Mouse (Mus musculus) liver, embryonic 15.5 days (tissue): ENCODE results near the gene Eml5. TPM values are rescaled to one million over a fixed set of nuclear protein-coding genes. Genes with fewer than 3 reads are reported as not detected.

Experiments used
- ATAC-seq: fragments of 200-750 bp; cut with Nextera tagmentation; 2 replicates; pipeline ENCODE4 v1.8.0; 2017; ENCODE audit warnings: moderate number of reproducible peaks, mild to moderate bottlenecking, moderate library complexity; ENCODE audit not compliant: insufficient read depth
- H3K27ac ChIP-seq: fragments of 300-500 bp; sonication (generic); replicated peaks from 2 replicates; pipeline ENCODE4 v1.5.1; 2015; ENCODE audit warnings: mild to moderate bottlenecking, inconsistent platforms
- H3K27me3 ChIP-seq: fragments of 300-500 bp; sonication (generic); 2 replicates; pipeline ENCODE4 v1.6.1; 2015; ENCODE audit warnings: mild to moderate bottlenecking, inconsistent platforms
- H3K36me3 ChIP-seq: fragments of 300-500 bp; sonication (generic); replicated peaks from 2 replicates; pipeline ENCODE4 v1.6.1; 2015; ENCODE audit warnings: moderate library complexity, mild to moderate bottlenecking, inconsistent platforms
- H3K4me1 ChIP-seq: fragments of 300-500 bp; sonication (generic); replicated peaks from 2 replicates; pipeline ENCODE4 v1.6.1; 2015; ENCODE audit warnings: inconsistent platforms
- H3K4me2 ChIP-seq: fragments of 300-500 bp; sonication (generic); 2 replicates; pipeline ENCODE4 v1.6.1; 2015; ENCODE audit warnings: moderate library complexity, mild to moderate bottlenecking, inconsistent platforms
- H3K4me3 ChIP-seq: fragments of 300-500 bp; sonication (generic); replicated peaks from 2 replicates; pipeline ENCODE4 v1.5.1; 2015; ENCODE audit warnings: mild to moderate bottlenecking, inconsistent platforms
- H3K9ac ChIP-seq: fragments of 300-500 bp; sonication (generic); 2 replicates; pipeline ENCODE4 v1.6.1; 2015; ENCODE audit warnings: moderate library complexity, mild to moderate bottlenecking, inconsistent platforms
- H3K9me3 ChIP-seq: fragments of 300-500 bp; sonication (generic); replicated peaks from 2 replicates; pipeline ENCODE4 v1.6.1; 2016; ENCODE audit warnings: inconsistent platforms
- WGBS: fragments of 180-500 bp; shearing (Covaris S2); methylation state at CpG from one replicate; pipeline ENCODE4 v1.1.7; 2015; ENCODE audit warnings: mixed read lengths; ENCODE audit not compliant: insufficient replicate concordance; 5-methylcytosine and 5-hydroxymethylcytosine counted together
- polyA plus RNA-seq: library from polyadenylated mRNA; unstranded; fragments of >200 nt; fragmentation: Nextera tagmentation; extraction: Ambion mirVana; gene quantifications from 2 replicates; pipeline ENCODE4 v1.2.1, GENCODE M21; 2015

Eml5 gene
- polyA plus RNA-seq = 0.41 and 0.55 TPM in 2 replicates

GRCm38 (mm10) chr12:98900881-98901801 is at the start of gene Eml5:
Gene Eml5 (minus strand): TSS chr12:98901484.
- ATAC-seq = peak; percentile 95
- Histone ChIP-seq H3K9ac (peak within 1 kb of the TSS; percentile 46; the same call in 1 of the 2 replicates), H3K36me3 (no peaks in the 10 kb centered on the region), H3K27ac (no peak within 1 kb of the TSS), H3K9me3 (no peaks in the 10 kb centered on the region), H3K4me2 (peak within 1 kb of the TSS; percentile 94), H3K27me3 (peaks cover 27% of the 10 kb centered on the region), H3K4me3 (peak within 1 kb of the TSS; percentile 66), H3K4me1 (peaks cover 9% of the 10 kb centered on the region; the same call in 1 of the 2 replicates)
- under 1% methylated on average over 95 of the region's 101 CpGs for WGBS

GRCm38 (mm10) chr12:98932856-98933255 is 31.6 kb upstream of the Eml5 start:
- Histone ChIP-seq H3K4me3 (no peak overlapping the region), H3K9me3 (no peaks in the 10 kb centered on the region), H3K27me3 (no peaks in the 10 kb centered on the region), H3K27ac (no peak overlapping the region), H3K36me3 (no peaks in the 10 kb centered on the region), H3K4me2 (no peak overlapping the region), H3K4me1 (no peaks in the 10 kb centered on the region), H3K9ac (no peak overlapping the region)
- ATAC-seq = no peak
- whole genome bisulfite sequencing = 60% methylated on average over 1 of the region's 1 CpGs

DNA sequence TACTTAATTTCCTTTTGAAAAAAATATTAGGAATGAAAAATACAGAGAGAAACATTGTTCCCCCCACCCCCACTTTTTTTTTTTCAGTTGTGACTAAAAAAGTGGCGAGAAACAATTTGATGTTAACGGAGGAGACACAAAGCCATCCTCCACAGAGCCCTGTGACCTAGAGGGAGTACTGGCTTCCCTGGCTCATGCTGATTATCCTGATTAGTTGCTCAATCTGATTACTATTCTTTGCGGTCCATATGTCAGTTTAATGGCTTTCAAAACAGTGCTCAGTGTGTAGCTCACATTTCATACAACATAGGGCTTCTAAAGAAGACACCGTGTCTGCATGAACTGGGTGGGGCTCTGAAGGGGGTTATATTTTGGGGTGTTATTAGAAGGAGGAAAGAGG is 31.2 kb upstream of the Eml5 start:
- Histone ChIP-seq H3K4me2 (no peak overlapping the region), H3K27me3 (no peaks in the 10 kb centered on the region), H3K27ac (no peak overlapping the region), H3K9me3 (no peaks in the 10 kb centered on the region), H3K36me3 (no peaks in the 10 kb centered on the region), H3K4me3 (no peak overlapping the region), H3K9ac (no peak overlapping the region), H3K4me1 (no peaks in the 10 kb centered on the region)
- WGBS = 67% methylated on average over 4 of the region's 4 CpGs
- ATAC-seq = no peak

GRCm38 (mm10) chr12:98931174-98931573 is 29.9 kb upstream of the Eml5 start:
- Histone ChIP-seq H3K4me2 (no peak overlapping the region), H3K9ac (no peak overlapping the region), H3K36me3 (no peaks in the 10 kb centered on the region), H3K27me3 (no peaks in the 10 kb centered on the region), H3K4me1 (no peaks in the 10 kb centered on the region), H3K9me3 (no peaks in the 10 kb centered on the region), H3K4me3 (no peak overlapping the region), H3K27ac (no peak overlapping the region)
- ATAC-seq = no peak
- 74% methylated on average over 4 of the region's 4 CpGs for WGBS

GRCm38 (mm10) chr12:98920194-98920991 is 19.1 kb upstream of the Eml5 start, which contains the start of gene Ttc8:
Gene Ttc8 (plus strand): TSS chr12:98920574.
- peaks cover 3% of the 10 kb centered on the region; the same call in 1 of the 2 replicates for H3K4me1 ChIP-seq
- peak within 1 kb of the TSS; percentile 69 for H3K4me2 ChIP-seq
- peak within 1 kb of the TSS; percentile 31; the same call in 1 of the 2 replicates for H3K9ac ChIP-seq
- H3K27me3 ChIP-seq = peaks cover 30% of the 10 kb centered on the region
- H3K4me3 ChIP-seq = peak within 1 kb of the TSS; percentile 56
- WGBS = 2% methylated on average over 35 of the region's 35 CpGs
- no peak within 1 kb of the TSS for H3K27ac ChIP-seq
- peak; percentile 87 for ATAC-seq
- H3K36me3 ChIP-seq = no peaks in the 10 kb centered on the region
- H3K9me3 ChIP-seq = no peaks in the 10 kb centered on the region

DNA sequence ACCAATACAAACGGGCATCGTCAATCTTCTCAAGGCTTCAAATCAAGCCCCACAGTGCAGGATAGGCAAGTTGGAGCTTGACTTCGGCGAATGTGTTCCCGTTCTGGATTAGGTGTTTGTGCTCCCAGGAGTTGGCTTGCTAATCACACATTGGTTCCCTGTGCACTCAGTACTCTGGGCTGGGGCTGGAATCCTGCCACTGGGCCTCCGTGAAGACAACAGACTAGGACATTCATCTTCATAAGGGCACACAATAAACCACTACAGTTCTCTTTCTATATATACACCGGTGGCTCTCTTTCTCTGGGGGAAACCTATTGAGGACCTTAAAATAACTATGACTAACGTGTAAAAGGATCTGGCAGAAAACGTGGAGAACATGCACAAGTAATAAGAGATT is 8.8 kb upstream of the Eml5 start:
- WGBS = 61% methylated on average over 9 of the region's 9 CpGs
- H3K4me1 ChIP-seq = no peaks in the 10 kb centered on the region
- H3K9me3 ChIP-seq = no peaks in the 10 kb centered on the region
- no peak overlapping the region for H3K4me2 ChIP-seq
- no peaks in the 10 kb centered on the region for H3K36me3 ChIP-seq
- H3K27me3 ChIP-seq = no peaks in the 10 kb centered on the region
- H3K27ac ChIP-seq = no peak overlapping the region
- no peak overlapping the region for H3K9ac ChIP-seq
- no peak overlapping the region for H3K4me3 ChIP-seq
- no peak for ATAC-seq

DNA sequence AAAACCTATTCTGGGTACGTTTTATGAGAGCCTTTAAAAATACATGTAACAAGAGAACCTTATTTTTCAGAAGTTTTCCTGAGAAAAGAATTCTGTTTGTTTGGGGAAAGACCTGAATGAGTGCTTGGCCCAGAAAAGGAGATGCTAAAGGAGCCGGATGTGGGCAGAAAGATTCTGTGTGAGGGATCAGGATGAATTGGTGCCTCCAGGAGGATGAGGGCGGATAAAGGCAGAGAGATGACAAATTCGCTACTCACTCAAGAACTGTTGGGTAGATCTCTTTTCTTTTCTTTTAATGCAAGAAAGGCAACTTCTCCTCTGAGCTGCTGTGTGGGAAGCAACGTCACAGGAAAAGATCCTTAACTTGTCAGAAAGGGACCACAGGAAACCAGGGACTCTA is 4.2 kb upstream of the Eml5 start:
- WGBS = 45% methylated on average over 5 of the region's 5 CpGs
- Histone ChIP-seq H3K36me3 (no peaks in the 10 kb centered on the region), H3K4me3 (no peak overlapping the region), H3K4me1 (peaks cover 5% of the 10 kb centered on the region; the same call in 1 of the 2 replicates), H3K27ac (no peak overlapping the region), H3K9ac (no peak overlapping the region), H3K27me3 (peaks cover 11% of the 10 kb centered on the region), H3K9me3 (no peaks in the 10 kb centered on the region), H3K4me2 (no peak overlapping the region)
- no peak for ATAC-seq

GRCm38 (mm10) chr12:98900341-98900880 is 873 bp downstream of the Eml5 start:
- Histone ChIP-seq H3K27me3 (peaks cover 27% of the 10 kb centered on the region), H3K36me3 (no peaks in the 10 kb centered on the region), H3K27ac (no peak overlapping the region), H3K9ac (no peak overlapping the region), H3K4me3 (peak overlapping the region; percentile 66), H3K9me3 (no peaks in the 10 kb centered on the region), H3K4me2 (peak overlapping the region; percentile 94), H3K4me1 (peaks cover 9% of the 10 kb centered on the region; the same call in 1 of the 2 replicates)
- 2% methylated on average over 31 of the region's 31 CpGs for whole genome bisulfite sequencing
- ATAC-seq = no peak

GRCm38 (mm10) chr12:98899676-98900075 is 1.6 kb downstream of the Eml5 start:
- H3K36me3 ChIP-seq = no peaks in the 10 kb centered on the region
- H3K4me3 ChIP-seq = no peak overlapping the region
- no peak overlapping the region for H3K9ac ChIP-seq
- no peak overlapping the region for H3K27ac ChIP-seq
- no peaks in the 10 kb centered on the region for H3K9me3 ChIP-seq
- H3K4me2 ChIP-seq = no peak overlapping the region
- ATAC-seq = no peak
- WGBS = 70% methylated on average over 6 of the region's 6 CpGs
- peaks cover 27% of the 10 kb centered on the region for H3K27me3 ChIP-seq
- peaks cover 9% of the 10 kb centered on the region; the same call in 1 of the 2 replicates for H3K4me1 ChIP-seq

- WGBS = 37% methylated on average over 1 of the region's 1 CpGs
These were observed 4.5 kb downstream of the Eml5 start for GRCm38 (mm10) chr12:98896761-98897160.

DNA sequence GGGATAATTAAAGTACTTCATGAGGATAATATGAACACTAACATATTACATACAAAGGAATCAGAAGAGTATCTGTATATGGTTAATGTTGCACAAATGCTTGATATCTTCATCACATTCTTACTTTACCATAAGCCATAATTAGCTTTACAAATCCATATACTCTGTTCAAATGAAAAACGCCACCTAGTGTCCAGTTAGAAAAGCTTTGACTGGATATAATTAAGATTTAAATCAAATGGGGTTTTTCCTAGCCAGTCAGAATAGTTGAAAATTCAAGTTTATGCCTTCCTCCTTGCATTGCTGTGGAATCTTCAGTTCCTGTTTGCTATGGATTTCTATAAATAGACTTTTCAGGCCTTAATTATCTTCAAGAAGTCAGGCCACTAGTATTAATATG is 16.8 kb downstream of the Eml5 start:
- no peak overlapping the region for H3K4me3 ChIP-seq
- no peak overlapping the region for H3K4me2 ChIP-seq
- H3K4me1 ChIP-seq = no peaks in the 10 kb centered on the region
- 0% methylated on average over 1 of the region's 1 CpGs for WGBS
- H3K9ac ChIP-seq = no peak overlapping the region
- ATAC-seq = no peak
- H3K36me3 ChIP-seq = no peaks in the 10 kb centered on the region
- no peak overlapping the region for H3K27ac ChIP-seq
- no peaks in the 10 kb centered on the region for H3K9me3 ChIP-seq
- no peaks in the 10 kb centered on the region for H3K27me3 ChIP-seq

More at GRCm38 (mm10) chr12:98896761-98897160, 4.5 kb downstream of the Eml5 start:
- peaks cover 27% of the 10 kb centered on the region for H3K27me3 ChIP-seq
- no peak overlapping the region for H3K27ac ChIP-seq
- ATAC-seq = no peak
- no peak overlapping the region for H3K4me3 ChIP-seq
- no peaks in the 10 kb centered on the region for H3K9me3 ChIP-seq
- no peak overlapping the region for H3K4me2 ChIP-seq
- no peaks in the 10 kb centered on the region for H3K36me3 ChIP-seq
- no peak overlapping the region for H3K9ac ChIP-seq
- H3K4me1 ChIP-seq = peaks cover 9% of the 10 kb centered on the region; the same call in 1 of the 2 replicates
